Mouse (Mus musculus): ENCODE measurements around the gene Rin2.

The Rin2 gene

DNA sequence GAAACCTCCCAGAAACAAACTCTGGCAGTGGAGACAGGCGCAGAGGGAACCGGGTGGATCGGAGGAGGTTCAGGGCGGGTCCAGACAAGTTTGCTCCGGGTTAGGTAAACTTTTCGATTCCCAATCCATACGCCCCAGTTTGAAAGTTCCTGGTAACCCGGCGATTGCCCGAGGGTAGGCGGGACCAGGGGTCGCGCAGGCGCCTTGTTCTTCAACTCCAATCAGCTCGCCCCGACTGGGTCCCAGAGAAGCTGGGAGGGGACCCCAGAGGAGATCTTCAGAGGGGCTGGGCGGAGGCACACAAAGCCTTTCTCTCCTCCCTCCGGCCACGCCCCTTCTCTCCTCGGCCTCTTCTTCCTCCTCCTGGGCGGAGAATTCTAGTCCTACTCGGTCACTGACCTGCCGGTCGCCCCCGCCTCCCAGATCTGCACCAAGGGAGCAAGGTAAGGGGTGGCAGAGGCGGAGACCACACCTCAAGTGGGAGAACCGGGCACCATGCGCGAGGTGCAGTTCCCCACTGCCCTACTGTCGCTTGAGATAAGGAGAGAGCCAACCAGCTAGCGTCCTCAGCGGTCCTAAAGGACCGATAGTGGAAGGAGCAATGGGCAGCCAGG, at the start of gene Rin2:
Rin2 (plus strand) TSS at position 74 of the 614 bp plus-strand sequence.
- peak; percentile 76 for DNase-seq

DNA sequence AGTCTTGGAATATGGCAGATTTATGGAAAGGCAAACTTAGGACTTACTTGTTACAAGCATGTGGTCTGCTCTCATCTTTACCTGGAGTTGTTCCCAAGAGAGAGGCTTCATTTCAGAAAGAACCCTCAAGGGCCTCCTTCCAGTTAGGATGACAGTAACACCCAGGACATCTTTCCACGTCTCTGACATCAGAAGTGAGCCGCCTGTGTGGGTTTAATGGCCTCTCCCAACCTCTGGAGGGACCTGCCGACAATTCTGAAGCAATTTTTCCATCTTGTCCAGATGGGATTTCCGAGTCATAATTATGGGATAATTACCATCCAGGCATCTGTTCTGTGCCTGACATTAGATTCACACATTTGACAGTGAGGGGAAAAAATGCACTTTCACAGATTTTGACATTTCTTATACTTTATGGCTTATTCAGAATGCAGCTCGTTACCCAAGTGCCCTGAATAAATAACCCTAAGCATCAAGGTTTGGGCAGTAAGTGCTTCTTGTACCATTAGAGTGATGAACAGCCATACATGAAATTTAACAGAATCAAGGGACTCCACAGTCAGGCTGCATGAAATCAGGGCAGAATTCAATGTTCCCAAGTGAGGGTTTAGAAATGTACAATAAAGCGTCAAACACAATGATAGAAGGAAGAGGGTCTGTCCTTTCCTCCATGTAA, 43.8 kb upstream of the Rin2 start:
- no peak for DNase-seq

DNA sequence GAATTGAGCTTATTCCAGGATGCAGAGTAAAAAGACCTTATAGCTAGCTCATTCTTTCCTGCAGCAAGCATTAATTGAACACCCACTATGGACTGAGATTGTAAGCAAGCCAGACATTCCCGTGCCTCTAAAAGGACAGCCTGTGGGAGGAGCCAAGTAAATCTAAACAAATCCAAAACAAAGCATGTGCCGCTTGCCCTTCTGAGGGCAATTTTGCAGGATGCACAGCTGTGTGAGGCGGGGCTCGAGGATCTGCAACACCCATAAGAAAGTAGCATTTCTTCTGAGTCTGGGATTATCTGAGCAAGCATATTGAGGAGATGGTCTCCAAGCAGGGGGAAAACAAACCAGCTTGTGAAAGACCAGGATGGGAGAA, 43.2 kb upstream of the Rin2 start:
- DNase-seq = no peak

DNA sequence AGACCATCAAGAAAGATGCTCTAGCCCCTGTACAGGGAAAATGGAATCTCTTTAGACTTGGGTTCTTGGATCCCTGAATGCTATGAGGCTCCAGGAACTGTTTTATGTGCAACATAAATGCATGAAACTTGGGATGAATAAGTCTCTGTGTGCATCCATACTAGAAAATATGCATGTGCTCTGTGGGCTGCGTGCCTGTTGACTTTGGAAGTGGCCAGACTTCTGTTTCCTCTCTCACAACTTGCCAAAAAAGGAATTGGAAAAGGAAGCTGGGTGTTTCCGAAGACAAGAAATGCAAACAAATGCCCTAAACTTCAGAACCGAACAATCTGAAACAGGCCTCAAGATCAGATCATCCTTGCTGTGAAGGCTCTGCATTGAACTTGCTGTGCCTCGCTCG, 41.2 kb upstream of the Rin2 start:
- no peak for DNase-seq

DNA sequence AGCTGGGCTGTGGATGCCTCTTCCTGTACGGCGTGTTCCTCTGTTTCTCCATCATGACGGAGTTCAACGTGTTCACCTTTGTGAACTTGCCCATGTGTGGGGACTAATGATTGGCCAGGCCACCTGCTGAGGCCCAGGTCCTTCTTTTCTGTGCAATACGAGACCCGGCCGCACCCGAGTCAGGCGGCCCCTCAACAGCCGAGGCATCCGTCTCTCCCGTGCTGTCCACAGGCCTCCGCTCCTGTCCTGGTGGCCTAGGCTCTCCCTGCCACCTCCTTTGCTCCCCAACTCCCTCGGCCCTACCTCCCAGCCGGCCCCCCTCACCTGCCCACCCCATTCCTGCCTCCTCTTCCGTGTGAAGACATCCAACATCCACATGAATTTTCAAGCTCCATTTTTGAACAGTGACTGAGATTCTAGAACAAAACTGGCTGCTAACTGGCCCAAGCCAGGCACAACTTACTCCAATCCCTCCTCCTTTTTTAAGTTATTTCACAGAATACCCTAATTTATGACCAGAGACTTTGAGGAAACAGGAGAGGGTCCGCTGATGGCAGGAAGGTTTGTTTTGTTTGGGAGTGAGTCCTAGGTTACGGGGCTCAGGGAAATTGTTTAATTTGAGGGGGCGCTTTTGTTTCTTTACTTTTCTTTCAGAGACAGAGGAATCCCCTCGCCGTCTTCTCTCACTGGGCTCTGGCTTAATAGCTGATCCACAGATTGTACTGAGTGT, 34.6 kb upstream of the Rin2 start:
- no peak for DNase-seq

DNA sequence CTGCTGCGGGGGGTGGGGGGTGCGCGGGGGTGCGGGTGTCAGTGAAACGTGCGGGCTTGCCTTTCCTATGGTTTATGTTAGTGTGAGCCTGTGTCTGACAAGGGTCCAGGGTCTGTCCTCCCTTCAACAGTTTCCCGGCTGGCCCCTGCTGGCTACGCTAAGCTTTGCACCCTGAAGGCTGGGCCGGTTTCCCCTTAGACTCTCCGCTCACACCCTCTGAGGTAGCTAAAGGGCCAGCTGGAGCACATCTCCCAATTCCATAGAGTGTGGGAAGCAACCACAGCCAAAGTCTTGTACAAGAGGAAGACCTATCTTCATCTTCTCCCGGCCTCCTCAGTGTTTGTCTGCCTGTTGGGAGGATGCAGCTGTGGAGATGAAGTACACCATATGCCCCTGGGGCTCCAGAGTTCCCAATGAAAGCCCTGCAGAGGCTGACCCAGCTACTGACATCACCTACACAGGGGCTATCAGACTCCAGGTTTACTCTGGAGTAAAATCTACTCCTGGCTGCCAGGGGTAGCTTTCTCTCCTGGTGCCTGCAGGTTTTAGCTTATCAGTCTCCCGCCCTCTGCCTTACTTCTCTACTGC, 19.5 kb upstream of the Rin2 start:
- no peak for DNase-seq

DNA sequence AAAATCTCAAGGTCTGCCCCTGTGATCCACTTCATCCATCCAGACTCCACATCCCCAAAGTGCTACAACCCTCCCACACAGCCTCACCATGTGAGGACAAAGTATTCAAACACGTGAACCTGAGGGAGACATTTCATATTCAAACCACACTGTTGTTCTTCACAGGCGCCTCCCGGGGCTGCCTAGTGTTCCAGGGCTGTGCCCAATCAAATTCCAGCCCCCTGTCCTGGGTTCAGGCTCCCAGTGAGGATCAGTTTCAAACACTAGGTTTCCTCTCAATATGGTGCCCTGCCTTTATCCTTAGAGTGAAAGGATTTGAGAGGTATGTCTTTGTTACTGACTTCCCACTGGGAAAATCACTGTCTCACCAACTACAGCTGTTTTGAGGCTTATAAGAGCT, 18.9 kb upstream of the Rin2 start:
- no peak for DNase-seq

DNA sequence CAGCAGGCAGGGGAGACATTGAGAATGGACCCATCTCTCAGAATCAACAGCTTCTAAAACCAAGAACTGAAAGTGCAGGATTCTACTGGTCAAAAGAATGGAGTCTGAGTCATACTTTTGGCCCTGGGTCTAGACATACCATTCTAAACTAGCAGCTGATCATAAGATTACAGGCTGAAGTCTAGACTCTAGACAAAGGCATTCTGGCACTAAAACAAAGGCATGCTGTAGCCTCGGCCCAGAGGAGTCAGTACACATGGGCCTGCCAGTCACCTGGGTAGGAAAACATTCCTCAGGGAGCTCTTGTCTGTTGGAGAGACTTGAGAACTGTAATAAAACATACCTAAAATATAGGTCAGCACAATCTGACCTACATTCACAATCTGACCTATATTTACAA, 18.3 kb upstream of the Rin2 start:
- no peak for DNase-seq

DNA sequence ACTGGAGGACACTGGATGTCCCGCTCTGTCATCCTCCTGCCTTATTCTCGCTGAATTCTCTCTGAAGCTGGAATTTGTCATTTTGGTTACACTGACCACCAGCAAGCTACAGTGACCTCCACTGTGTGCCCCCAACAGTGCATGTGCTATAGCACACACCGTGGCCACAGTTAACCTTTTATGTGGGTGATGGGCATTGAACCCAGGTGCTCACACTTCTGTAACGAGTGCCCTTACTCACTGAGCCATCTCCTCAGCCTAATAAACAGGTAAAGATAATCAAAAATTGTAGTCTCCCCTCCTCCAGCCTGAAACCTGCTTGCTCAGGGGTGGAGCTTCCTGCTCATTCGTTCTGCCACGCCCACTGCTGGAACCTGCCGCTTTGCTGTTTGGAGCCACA, 13.8 kb upstream of the Rin2 start:
- DNase-seq = no peak

DNA sequence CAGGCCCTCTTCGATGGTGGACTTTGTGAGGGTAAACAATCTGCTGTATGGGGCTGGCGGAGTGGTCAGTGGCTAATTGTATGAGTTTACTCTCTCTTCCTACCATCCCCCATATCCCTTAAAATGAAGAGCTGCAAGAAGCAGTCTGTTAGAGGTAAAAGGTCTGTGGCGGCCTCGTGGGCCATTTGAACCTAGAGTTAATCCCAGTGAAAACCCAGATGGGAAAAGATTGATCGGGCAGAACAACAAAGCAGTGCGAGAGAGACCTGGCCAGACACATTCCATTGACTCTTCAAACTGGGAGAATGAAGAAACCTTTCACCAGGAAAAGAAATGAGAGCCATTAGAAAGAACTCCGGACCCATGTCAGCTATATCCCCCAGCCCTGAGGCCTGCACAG, 11.1 kb upstream of the Rin2 start:
- no peak for DNase-seq

DNA sequence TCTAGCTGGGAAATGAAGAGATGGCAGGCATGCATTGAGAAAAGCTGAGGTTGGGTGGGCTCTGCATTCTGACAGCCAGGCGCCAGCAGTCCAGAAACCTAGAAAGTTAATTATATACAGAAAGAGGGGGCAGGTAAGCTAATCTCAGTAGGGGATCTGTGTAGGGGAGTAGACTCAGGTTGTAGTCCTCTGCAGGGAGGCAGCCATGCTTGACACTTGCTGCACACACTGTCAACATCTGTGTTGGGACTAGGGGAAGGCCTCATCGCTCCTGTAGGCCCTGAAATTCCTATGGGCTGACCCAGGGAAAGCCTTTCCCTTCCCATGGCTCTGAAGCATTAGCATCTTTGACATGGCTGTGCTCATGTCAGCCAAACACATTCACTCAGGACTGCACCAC, 10.7 kb upstream of the Rin2 start:
- DNase-seq = no peak

DNA sequence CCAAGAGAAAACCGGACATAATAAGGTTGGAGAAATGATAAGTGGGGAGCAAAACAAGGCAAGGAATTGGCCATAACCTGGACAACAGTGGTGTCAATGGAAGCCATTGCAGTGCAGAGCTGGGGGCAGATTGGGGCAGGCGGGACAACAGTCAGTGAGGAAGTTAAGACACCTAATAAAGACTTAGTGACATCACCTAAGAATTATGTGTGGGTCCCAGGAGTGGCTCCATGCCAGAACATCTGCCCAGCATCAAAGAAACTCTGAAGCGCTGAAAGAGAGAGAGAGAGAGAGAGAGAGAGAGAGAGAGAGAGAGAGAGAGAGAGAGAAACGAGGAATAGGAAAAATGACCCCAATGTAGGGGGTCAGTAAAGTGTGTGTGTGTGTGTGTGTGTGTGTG, 6.9 kb upstream of the Rin2 start:
- DNase-seq = no peak

DNA sequence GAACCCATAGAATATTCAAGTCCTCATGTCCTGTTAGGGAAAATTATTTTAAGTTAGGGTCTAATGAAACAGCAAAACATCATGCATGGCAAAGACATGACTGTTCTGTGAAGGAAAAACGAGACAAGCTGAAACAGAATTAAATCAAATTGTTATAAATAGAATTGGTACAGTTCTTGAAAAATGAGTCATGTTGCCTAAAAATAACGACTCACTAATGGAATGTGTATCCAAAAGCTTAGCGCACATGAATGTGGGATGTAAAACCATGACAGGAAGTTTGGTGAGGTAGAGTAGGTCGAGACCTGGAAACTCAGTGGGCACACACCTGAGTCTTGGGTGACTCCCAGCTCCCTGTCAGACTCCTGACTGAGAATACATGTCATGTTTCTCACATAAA, 4.9 kb upstream of the Rin2 start:
- no peak for DNase-seq

DNA sequence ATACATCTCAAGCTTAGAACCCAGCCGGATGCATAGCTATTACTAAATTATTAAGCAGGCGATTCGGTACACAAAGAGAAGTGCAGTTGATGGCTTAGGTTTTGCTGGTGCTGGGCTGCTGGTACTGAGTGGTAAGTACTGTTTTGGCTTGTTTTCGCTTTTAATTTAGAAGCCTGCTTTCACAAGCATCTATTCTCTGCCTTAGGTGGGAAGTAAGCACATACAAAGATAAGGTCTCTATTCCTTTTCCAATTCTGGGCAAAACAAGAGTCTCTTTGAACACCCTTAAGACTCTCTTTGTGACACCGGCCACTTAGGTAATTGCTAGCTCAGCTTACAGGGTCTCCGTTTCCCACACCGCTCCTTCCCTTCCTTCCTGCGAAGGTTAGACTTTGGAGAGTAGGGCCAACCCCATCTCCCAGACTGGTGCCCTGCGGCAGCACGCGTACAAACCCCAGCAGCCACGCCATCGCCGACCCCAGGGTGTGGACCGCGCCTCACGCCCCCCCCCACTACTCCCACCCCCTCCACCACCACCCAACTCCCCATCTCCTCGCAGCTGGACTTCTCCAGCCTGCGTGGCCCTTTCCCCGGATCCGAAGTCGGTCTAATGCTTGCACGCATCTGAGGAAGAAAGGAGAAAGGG, 396 bp upstream of the Rin2 start:
- no peak for DNase-seq

DNA sequence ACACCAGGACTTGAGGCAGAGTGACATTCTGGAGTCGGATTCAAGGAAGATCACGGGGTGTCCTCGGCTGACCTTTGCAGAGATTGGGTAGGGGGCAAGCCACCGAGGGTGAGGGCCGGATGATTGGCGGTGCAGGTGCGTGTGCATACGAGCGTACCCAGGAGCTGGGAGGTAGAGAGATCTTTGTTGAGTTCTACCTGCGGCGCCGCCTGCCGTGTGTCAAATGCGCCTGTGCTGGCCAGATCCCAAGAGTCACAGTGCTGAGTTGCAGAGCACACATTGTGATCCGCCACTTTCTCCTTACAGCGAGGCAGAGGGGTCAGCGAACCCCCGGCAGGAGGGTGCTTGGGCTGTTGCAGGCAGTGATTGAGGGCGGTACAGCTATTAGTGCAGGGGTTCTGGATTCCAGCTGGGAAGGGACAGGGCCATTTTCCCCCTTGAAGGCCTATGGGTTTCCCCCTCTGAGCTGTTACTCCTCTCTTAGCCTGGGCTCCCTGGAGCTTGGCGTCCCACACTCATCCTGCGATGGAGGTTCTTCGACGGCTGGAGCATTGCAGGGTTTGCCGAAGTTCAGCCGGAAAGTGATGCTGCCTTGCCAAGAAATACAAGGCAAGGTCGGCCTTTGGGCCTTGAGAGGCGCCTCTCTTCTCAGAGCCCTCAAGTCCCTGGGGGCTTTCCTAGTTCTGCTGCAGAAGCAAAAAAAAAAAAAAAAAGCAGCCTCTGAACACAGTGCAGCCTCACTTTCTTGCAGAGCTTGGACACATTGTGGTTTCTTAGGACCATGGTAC, 935 bp downstream of the Rin2 start:
- DNase-seq = peak; percentile 24

DNA sequence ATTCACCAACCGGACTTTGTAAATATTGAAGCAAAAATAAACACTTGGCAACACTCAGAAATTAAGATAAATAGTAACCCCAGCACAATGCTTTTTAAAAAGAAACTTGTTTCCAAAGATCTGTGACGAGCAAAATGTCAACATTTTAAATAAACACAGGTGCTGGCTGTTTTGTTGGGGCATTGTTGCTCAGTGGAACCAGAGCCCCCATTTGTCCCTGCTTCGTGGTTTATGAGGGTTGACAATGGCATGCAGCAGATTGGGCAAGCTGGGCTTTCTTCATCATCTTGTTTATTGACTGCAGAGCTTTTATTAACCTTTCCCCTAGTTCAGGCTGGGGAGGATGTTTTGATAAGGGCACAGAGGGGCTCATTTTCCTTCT, 1.5 kb downstream of the Rin2 start:
- no peak for DNase-seq

DNA sequence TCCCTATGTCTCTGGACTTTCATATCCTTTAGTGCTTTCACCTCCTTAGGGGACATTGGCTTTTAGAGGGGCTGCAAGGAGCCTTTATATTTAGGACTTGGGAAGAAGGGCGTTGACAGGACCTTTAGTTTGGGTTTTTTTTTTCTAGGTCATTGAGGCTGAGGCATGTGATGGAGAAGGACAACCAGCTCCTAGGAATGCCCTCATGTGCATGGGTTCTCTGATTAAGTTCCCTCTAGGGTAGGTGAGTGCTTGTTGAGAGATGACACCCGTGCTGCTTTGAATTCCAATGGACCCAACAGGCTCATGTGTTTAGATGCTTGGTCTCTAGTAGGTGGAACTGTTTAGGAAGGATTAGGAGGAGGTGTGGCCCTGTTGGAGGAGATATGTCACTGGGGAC, 1.9 kb downstream of the Rin2 start:
- no peak for DNase-seq

DNA sequence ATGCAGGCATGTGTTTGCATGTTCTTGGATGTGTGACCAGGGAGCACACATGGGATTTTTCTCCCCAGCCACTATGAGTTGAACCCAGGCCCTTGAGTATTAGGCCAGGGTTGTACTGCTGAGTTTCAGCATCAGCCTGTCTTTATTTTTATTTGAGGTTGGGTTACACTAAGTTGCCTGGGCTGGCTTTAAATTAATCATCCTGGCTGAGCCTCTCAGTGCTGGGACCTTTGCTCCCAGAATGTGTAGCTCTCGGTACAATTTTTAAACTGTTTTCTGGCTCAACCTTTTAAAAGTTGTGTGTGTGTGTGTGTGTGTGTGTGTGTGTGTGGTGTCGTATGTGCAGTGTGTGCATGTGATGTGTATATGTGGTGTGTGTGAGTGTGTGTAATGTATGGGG, 5.1 kb downstream of the Rin2 start:
- no peak for DNase-seq

DNA sequence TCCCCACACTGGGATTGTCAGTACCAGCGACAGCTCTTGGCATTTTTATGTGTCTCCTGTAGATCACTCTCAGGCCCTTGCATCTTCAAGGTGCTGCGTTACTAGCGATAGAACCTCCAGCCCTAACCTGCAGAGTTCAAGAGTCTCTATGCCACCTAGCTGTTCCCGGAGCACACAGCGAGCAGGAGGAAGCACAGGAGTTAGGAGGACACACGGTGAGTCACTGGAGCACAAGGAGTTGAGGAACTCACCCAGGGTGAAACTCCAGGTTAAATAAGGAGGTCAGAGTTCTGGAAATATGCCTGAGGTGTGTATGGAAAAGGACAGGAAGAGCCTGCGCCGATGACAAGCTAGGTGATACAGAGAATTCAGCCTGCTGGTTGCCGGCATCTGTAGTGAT, 5.7 kb downstream of the Rin2 start:
- no peak for DNase-seq

DNA sequence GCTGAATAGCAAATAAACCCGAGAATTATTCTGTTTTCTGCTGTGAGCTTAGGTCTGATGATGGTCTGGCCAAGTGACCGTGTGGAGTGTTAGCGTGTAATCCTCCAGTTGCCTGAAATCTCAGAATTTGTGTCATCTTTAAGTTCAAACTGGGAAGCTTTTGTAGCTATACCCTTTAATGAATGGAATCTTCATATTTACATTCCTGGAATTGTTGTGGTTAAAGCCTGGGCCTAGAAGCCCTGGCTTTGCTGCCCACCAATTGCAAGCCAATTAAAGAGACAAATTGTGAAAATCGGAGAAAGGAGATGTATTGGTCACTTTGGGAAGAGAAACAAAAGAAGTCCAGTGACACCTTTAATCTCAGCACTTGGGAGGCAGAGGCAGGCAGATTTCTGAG, 6.6 kb downstream of the Rin2 start:
- no peak for DNase-seq

DNA sequence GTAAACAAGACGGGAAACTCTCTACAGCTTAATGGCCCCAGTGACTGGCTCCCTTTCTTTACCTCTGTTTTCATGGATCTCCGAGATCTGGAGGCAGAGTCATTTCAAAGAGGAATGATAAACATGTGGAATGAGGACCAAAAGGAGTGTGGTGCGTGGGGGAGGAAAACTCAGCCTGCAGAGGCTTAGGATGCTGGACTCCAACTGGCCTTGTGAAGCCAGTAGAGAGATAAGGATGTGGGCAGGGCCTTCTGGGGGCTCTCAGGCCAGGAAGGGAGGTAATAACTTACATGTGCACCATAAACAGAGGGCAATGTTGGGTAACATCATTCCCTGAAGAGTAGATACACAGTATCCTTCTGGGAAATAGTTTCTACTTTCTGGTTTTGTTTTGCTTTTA, 7.9 kb downstream of the Rin2 start:
- no peak for DNase-seq

DNA sequence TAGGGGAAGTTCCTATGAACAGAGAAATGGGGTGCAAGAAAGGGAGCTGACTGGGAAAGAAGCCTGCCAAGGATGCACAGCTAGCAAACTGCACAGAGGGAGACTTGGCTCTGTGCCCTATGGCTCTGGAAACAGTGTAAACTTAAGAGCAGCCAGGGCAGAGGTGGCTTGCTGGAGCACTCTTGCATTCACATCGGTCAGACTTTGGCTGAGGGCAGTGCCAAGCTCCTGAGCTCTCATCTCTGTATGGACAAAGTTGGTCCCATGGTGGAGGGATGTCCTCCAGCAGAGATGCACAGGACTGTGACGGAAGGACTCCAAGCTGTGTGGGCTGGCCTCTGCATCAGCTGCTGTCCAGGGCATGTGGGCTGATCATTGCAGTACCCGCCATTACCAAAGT, 8.5 kb downstream of the Rin2 start:
- DNase-seq = no peak

DNA sequence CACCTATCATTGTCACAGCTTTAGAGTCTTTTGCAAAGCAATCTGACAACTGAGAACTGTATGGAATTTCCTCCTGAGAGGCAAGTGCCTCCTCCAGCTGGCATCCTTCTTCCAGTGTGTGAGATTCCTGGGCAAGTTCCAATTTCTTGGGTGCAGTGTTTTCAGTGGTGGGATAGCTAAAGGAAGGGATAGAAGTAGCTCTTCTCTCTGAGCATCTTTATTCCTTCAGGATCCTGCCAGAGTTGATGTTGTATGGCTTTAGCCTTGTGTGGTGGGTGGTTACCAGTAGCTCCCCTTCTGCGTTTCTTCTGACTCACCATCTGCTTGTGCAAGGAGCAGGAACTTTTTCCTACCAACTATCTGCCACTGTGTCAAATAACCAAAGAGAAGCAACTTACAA, 9.1 kb downstream of the Rin2 start:
- DNase-seq = no peak

All from liver (tissue).